Mouse (Mus musculus) mouse trophoblast stem cell (cell line): ENCODE data around the gene Adamtsl3.

Experiments
- in situ Hi-C, 2 experiments: fragments of 300-500 bp; cut with MseI, MboI; formaldehyde crosslinking; loops; 2 replicates in 1 of 2; 3 replicates in 1 of 2; pipeline ENCODE4 v1.15.1; 2025

The Adamtsl3 gene

GRCm38 (mm10) chr7:82335211-82336121, at the start of gene Adamtsl3:
Adamtsl3 (plus strand) TSS chr7:82335694.
- in situ Hi-C loops, result no loop called here

GRCm38 (mm10) chr7:82287242-82287641, 48.3 kb upstream of the Adamtsl3 start:
- in situ Hi-C loops, result no loop called here

- in situ Hi-C loops, result no loop called here
Measured at GRCm38 (mm10) chr7:82293441-82293840, 42.1 kb upstream of the Adamtsl3 start.

GRCm38 (mm10) chr7:82294083-82294482, 41.4 kb upstream of the Adamtsl3 start:
- in situ Hi-C loops, result no loop called here

- in situ Hi-C loops, result no loop called here
Measured at GRCm38 (mm10) chr7:82294611-82295010, 40.9 kb upstream of the Adamtsl3 start.

GRCm38 (mm10) chr7:82308398-82308797, 27.1 kb upstream of the Adamtsl3 start:
- in situ Hi-C loops, result no loop called here

GRCm38 (mm10) chr7:82318515-82318914, 17.0 kb upstream of the Adamtsl3 start:
- in situ Hi-C loops, result no loop called here

GRCm38 (mm10) chr7:82326616-82327015, 8.9 kb upstream of the Adamtsl3 start:
- in situ Hi-C loops, result no loop called here

GRCm38 (mm10) chr7:82327201-82327600, 8.3 kb upstream of the Adamtsl3 start:
- in situ Hi-C loops, result no loop called here

- in situ Hi-C loops, result no loop called here
Measured at GRCm38 (mm10) chr7:82327881-82328280, 7.6 kb upstream of the Adamtsl3 start.

GRCm38 (mm10) chr7:82329831-82330230, 5.7 kb upstream of the Adamtsl3 start:
- in situ Hi-C loops, result no loop called here

GRCm38 (mm10) chr7:82330860-82331259, 4.6 kb upstream of the Adamtsl3 start:
- in situ Hi-C loops, result no loop called here

GRCm38 (mm10) chr7:82334000-82334399, 1.5 kb upstream of the Adamtsl3 start:
- in situ Hi-C loops, result no loop called here

- in situ Hi-C loops, result no loop called here
Measured at GRCm38 (mm10) chr7:82336132-82336531, 638 bp downstream of the Adamtsl3 start.

- in situ Hi-C loops, result no loop called here
Measured at GRCm38 (mm10) chr7:82338121-82338520, 2.6 kb downstream of the Adamtsl3 start.

- in situ Hi-C loops, result no loop called here
Measured at GRCm38 (mm10) chr7:82338532-82338931, 3.0 kb downstream of the Adamtsl3 start.

- in situ Hi-C loops, result no loop called here
Measured at GRCm38 (mm10) chr7:82339214-82339613, 3.7 kb downstream of the Adamtsl3 start.

- in situ Hi-C loops, result no loop called here
Measured at GRCm38 (mm10) chr7:82341476-82341875, 6.0 kb downstream of the Adamtsl3 start.

GRCm38 (mm10) chr7:82346706-82347105, 11.2 kb downstream of the Adamtsl3 start:
- in situ Hi-C loops, result no loop called here

- in situ Hi-C loops, result no loop called here
Measured at GRCm38 (mm10) chr7:82349796-82350195, 14.3 kb downstream of the Adamtsl3 start.

- in situ Hi-C loops, result no loop called here
Measured at GRCm38 (mm10) chr7:82350421-82350820, 14.9 kb downstream of the Adamtsl3 start.

GRCm38 (mm10) chr7:82359146-82359545, 23.7 kb downstream of the Adamtsl3 start:
- in situ Hi-C loops, result no loop called here

- in situ Hi-C loops, result no loop called here
Measured at GRCm38 (mm10) chr7:82359674-82360073, 24.2 kb downstream of the Adamtsl3 start.
